Mouse (Mus musculus) G1E-ER4 (cell line): Measurements from ENCODE around the gene C2cd4c. TPM values are rescaled to one million over a fixed set of nuclear protein-coding genes. Genes with fewer than 3 reads are reported as not detected.

ENCODE experiments used
- GATA1 ChIP-seq: IDR thresholded peaks from one replicate; pipeline ENCODE4 v1.8.0; 2012; ENCODE audit warnings: low read length, inconsistent platforms
- polyA plus RNA-seq: library from polyadenylated mRNA; stranded (reverse); fragments of >175 nt; gene quantifications from 2 replicates; pipeline ENCODE4 v1.2.3, GENCODE M21; 2012

C2cd4c gene
- polyA plus RNA-seq, 1 experiment: not detected

- no peak for TF ChIP-seq GATA1
Observed at GRCm38 (mm10) chr10:79590702-79591101, 23.1 kb downstream of the C2cd4c start.

- no peak for TF ChIP-seq GATA1
Observed at GRCm38 (mm10) chr10:79587752-79588126, 26.1 kb downstream of the C2cd4c start.

GRCm38 (mm10) chr10:79587061-79587751, 26.6 kb downstream of the C2cd4c start, which contains the start of gene Theg:
Gene Theg (minus strand): TSS chr10:79587331.
- no peak for TF ChIP-seq GATA1

GRCm38 (mm10) chr10:79586243-79586642, 27.6 kb downstream of the C2cd4c start:
- TF ChIP-seq GATA1: no peak

DNA sequence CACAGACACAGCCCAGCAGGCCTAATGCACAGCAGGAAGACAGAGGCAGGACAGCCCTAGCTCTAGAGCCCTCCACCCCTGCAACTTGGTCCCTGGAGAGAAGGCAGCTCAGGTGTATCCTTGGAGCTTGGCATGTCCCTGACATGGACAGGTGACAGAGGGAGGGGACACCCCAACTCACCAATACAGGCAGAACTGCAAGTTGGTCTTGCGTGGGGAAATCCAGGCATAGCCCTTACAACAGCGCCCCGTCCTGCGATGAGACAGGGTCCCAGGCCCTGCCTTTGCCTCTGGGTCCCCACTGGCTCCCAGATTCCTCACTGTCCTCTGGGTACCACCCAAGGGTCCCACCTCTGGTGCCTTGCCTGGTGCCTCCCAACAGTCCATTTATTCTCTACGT, 28.1 kb downstream of the C2cd4c start:
- no peak for TF ChIP-seq GATA1

DNA sequence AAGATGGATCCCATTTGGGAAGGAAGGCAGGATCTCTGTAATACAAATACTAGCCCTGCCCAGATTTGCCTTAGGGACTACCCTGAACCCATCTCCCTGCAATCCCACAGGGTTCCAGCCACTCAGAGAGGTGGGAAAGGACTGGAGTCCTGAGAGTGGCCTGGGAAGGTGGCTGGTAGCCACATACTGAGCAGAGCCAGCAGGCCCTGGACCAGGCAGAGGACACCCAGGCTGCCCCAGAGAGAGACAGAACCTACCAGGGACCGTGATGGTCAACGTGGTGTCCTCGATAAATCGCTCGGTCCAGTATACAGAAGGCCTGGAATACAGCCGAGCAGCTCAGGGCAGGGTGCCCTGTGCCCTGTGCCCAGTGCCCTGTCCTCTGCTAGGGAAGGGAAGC, 28.7 kb downstream of the C2cd4c start:
- TF ChIP-seq GATA1: no peak

DNA sequence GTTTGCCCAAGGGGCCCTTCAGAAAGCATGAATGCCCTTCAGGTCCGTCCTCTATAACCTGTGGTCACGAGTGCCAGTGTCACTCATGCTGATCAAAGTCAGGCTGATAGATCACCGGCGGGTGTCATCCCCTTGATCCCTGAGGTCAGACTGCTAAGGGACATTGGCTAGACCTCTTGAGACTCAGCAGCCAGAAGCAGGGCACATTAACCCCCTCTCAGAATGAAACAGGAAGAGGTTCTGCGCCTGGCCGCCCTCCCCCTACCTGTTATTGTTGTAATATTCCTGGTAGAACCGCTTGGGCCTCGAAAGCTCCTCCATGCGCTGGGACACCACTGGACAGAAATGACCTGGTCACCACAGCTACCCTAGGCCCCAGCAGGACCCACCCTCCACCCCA, 29.4 kb downstream of the C2cd4c start:
- TF ChIP-seq GATA1: no peak

DNA sequence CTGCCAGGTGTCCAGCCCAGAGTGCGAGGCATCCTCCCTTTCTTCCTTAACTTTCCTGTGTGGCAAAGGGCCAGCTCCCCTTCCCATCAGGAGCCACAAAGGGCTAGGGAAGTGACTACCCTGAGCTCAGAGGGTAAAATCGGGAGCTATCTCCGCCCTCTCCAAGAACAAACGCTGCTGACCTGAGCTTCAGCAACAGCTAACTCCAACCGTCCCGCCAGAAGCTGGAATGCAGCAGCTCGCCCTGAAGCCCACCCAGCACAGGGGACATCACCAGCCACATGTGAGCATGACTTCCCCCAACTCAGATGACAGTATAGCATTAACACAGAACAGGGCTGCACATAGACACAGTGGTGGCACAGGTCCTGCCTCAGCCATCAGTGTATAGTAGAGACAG, 29.8 kb downstream of the C2cd4c start:
- TF ChIP-seq GATA1: no peak

- no peak for TF ChIP-seq GATA1
Observed at GRCm38 (mm10) chr10:79581501-79581900, 32.3 kb downstream of the C2cd4c start.

- TF ChIP-seq GATA1: no peak
Observed at GRCm38 (mm10) chr10:79580811-79581210, 33.0 kb downstream of the C2cd4c start.

GRCm38 (mm10) chr10:79580356-79580755, 33.5 kb downstream of the C2cd4c start:
- no peak for TF ChIP-seq GATA1

DNA sequence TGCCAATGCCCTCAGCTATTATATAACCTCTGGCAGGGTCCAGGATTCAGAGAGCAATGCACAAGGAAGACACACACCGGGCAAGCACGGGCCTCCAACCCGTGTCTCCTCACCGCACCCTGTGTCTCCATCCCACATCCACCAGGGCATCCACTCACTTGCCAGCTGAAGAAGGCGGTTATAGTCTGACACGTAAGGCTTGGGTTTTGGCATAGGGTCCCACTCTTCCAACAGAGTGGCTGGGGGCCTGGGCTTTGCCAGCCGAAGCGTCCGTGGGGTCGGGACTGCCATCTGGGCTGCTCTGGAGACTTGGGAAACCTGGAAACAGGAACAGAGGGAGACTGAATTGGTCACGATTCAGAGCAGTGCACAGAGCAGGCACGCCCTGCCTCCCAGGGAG, 34.0 kb downstream of the C2cd4c start:
- no peak for TF ChIP-seq GATA1

- TF ChIP-seq GATA1: no peak
Observed at GRCm38 (mm10) chr10:79578891-79579290, 34.9 kb downstream of the C2cd4c start.

- no peak for TF ChIP-seq GATA1
Observed at GRCm38 (mm10) chr10:79578276-79578675, 35.5 kb downstream of the C2cd4c start.

DNA sequence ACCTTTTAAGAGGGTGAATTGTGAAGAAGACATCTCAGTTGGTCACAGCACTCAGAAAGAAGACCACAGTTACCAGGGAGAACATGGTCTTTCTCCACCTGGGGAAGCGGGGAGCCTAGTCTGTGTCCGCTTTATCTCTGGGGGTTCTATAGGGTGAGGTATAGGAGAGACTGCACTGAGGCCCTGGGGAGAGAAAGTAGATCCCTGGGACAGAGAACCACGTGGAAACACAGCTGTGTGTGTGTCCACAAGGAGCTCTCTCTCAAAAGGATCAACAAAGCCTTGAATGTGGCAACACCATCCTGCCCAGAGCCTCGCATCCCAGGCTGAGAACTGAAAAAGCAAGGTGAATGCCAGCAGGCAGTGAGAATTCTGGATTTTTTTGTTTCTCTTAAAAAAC, 36.4 kb downstream of the C2cd4c start:
- TF ChIP-seq GATA1: no peak

DNA sequence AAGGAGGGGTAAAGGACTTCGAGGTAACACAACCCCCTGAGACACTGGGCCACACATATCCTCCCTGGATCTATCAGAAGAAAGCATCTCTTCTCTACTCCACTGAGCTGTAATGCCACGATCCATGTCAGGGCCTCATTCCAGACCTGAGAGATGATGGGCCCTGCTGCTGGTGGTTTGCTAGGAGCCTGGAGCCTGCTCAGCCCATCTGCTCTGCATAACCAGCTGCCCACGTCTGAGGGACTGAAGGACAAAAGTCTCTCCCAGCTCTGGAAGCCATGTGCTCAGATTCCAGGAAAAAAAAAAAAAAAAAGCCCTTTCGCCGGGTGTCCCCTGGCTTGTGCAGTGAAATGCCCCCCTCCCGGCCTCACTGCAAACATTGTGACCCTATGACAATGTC, 38.1 kb downstream of the C2cd4c start:
- no peak for TF ChIP-seq GATA1

DNA sequence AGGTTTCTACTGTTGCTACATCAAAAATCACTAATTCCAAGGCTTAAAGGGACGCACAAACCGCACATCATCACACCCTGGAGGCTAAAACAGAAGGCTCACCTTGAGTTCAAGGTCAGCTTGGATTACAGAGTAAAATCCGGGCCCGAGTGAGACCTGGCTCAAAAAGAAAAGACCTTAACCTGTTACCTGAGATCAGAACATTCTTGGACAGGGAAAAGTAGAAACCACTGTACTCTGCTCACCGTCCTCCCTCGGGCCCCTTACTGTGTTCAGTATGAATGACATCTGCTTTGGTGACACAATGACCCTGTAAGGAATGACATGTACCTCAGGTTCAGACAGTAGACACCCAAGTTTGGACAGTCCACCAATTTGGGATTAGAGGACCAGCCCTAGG, 39.0 kb downstream of the C2cd4c start:
- no peak for TF ChIP-seq GATA1

DNA sequence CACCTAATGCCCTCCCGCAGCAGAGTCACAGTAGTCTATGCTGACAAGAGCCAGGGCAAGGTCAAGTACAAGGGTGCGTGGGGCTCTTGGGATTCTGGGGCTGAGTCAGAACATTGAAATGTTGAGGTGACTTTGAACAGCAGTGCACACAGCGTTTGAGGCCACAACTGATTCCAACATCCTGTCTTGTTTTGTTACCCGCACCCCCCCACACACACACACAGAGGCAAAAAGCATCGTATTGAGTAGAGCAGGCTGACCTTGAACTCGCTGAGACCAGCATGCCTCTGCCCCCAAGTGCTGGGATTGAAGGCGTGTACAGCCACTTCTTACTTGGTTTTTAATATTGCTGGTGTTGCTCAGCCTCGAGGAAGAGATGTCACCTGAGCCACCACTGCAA, 39.5 kb downstream of the C2cd4c start:
- no peak for TF ChIP-seq GATA1
